Mouse (Mus musculus): ENCODE results near the gene Hist1h2ad. TPM values are rescaled to one million over a fixed set of nuclear protein-coding genes. Genes with fewer than 3 reads are reported as not detected.
"Not testable (repeated sequence)": the region's sequence is repeated elsewhere in the genome, so short reads cannot be mapped to it uniquely, and the experiment has no call there.

The Hist1h2ad gene
- polyA plus RNA-seq, 1 experiment from 2014 or later, result 1.6 TPM

- under 1% methylated on average over 54 of the region's 54 CpGs for WGBS
- peak; percentile 86 for ATAC-seq (replicated peaks; ENCODE audit: insufficient number of reproducible peaks, insufficient read depth, low FRiP score, low read depth)
- H3K9me3 ChIP-seq (replicated peaks), result no peaks in the 10 kb centered on the region
These were observed 19.0 kb upstream of the Hist1h2ad start for GRCm38 (mm10) chr13:23554925-23555838.

GRCm38 (mm10) chr13:23555839-23556416 lies 18.3 kb upstream of the Hist1h2ad start:
- Histone ChIP-seq H3K9me3 (replicated peaks) (no peaks in the 10 kb centered on the region), H3K27me3 (no peaks in the 10 kb centered on the region), H3K27ac (peak overlapping the region; percentile 97), H3K9ac (peak overlapping the region; percentile 86), H3K36me3 (no peaks in the 10 kb centered on the region), H3K4me2 (peak overlapping the region; percentile 95), H3K4me3 (peak overlapping the region; percentile 59), H3K4me1 (replicated peaks) (peaks cover 18% of the 10 kb centered on the region)
- WGBS, result under 1% methylated on average over 18 of the region's 18 CpGs
- ATAC-seq (replicated peaks; ENCODE audit: insufficient number of reproducible peaks, insufficient read depth, low FRiP score, low read depth), result peak; percentile 75

More at GRCm38 (mm10) chr13:23554925-23555838, 19.0 kb upstream of the Hist1h2ad start:
- Histone ChIP-seq H3K36me3 (no peaks in the 10 kb centered on the region), H3K4me3 (peak overlapping the region; percentile 59), H3K27me3 (no peaks in the 10 kb centered on the region), H3K4me1 (replicated peaks) (peaks cover 21% of the 10 kb centered on the region), H3K9ac (peak overlapping the region; percentile 86), H3K4me2 (peak overlapping the region; percentile 95), H3K27ac (peak overlapping the region; percentile 97)

- Histone ChIP-seq H3K36me3 (no peaks in the 10 kb centered on the region), H3K9ac (no peak overlapping the region), H3K4me3 (0 out of 2 replicates have a peak overlapping the region, but pooled peaks have one; percentile 4), H3K4me2 (peak overlapping the region; percentile 95; the same call in 1 of the 2 replicates), H3K27ac (peak overlapping the region; percentile 97; the same call in 1 of the 2 replicates), H3K9me3 (replicated peaks) (no peaks in the 10 kb centered on the region), H3K27me3 (no peaks in the 10 kb centered on the region), H3K4me1 (replicated peaks) (peaks cover 16% of the 10 kb centered on the region)
- 73% methylated on average over 3 of the region's 3 CpGs for WGBS
- no peak for ATAC-seq (replicated peaks; ENCODE audit: insufficient number of reproducible peaks, insufficient read depth, low FRiP score, low read depth)
These were observed 17.3 kb upstream of the Hist1h2ad start for GRCm38 (mm10) chr13:23556906-23557305.

GRCm38 (mm10) chr13:23560699-23561098 lies 13.5 kb upstream of the Hist1h2ad start:
- not testable (repeated sequence) for H3K27me3 ChIP-seq; H3K4me3 ChIP-seq; H3K27ac ChIP-seq; ATAC-seq (replicated peaks; ENCODE audit: insufficient number of reproducible peaks, insufficient read depth, low FRiP score, low read depth); H3K4me1 ChIP-seq (replicated peaks); H3K9me3 ChIP-seq (replicated peaks); H3K36me3 ChIP-seq
- Histone ChIP-seq H3K9ac (peak overlapping the region; percentile 14; the same call in 1 of the 2 replicates), H3K4me2 (peak overlapping the region; percentile 32; the same call in 1 of the 2 replicates)
- WGBS, result 40% methylated on average over 2 of the region's 2 CpGs

GRCm38 (mm10) chr13:23561531-23561882 lies 12.7 kb upstream of the Hist1h2ad start:
- H3K9me3 ChIP-seq (replicated peaks); H3K27me3 ChIP-seq; H3K36me3 ChIP-seq; ATAC-seq (replicated peaks; ENCODE audit: insufficient number of reproducible peaks, insufficient read depth, low FRiP score, low read depth); H3K4me1 ChIP-seq (replicated peaks): not testable (repeated sequence)
- 0% methylated on average over 2 of the region's 5 CpGs for WGBS
- peak overlapping the region; percentile 58 for H3K4me3 ChIP-seq
- peak overlapping the region; percentile 59; the same call in 1 of the 2 replicates for H3K9ac ChIP-seq
- peak overlapping the region; percentile 94 for H3K27ac ChIP-seq
- peak overlapping the region; percentile 66 for H3K4me2 ChIP-seq

- peak; percentile 91 for ATAC-seq (replicated peaks; ENCODE audit: insufficient number of reproducible peaks, insufficient read depth, low FRiP score, low read depth)
- H3K4me2 ChIP-seq, result peak within 1 kb of the TSS; percentile 66
- peak within 1 kb of the TSS; percentile 59 for H3K9ac ChIP-seq
- not testable (repeated sequence) for H3K36me3 ChIP-seq; H3K27me3 ChIP-seq; H3K9me3 ChIP-seq (replicated peaks); H3K4me1 ChIP-seq (replicated peaks)
- H3K4me3 ChIP-seq, result peak within 1 kb of the TSS; percentile 58
- H3K27ac ChIP-seq, result peak within 1 kb of the TSS; percentile 94
- WGBS, result under 1% methylated on average over 53 of the region's 67 CpGs
These were observed 12.1 kb upstream of the Hist1h2ad start, which contains the start of gene Hist1h3e for GRCm38 (mm10) chr13:23561883-23562659. Gene Hist1h3e, minus strand, starts transcription at chr13:23562369.

GRCm38 (mm10) chr13:23562699-23563462 lies 11.3 kb upstream of the Hist1h2ad start:
- peak; percentile 36 for ATAC-seq (replicated peaks; ENCODE audit: insufficient number of reproducible peaks, insufficient read depth, low FRiP score, low read depth)
- Histone ChIP-seq H3K4me2 (peak overlapping the region; percentile 66), H3K9me3 (replicated peaks) (no peaks in the 10 kb centered on the region), H3K4me3 (peak overlapping the region; percentile 58), H3K4me1 (replicated peaks) (peaks cover 2% of the 10 kb centered on the region; the same call in 1 of the 2 replicates), H3K27me3 (no peaks in the 10 kb centered on the region), H3K36me3 (no peaks in the 10 kb centered on the region), H3K27ac (peak overlapping the region; percentile 94), H3K9ac (peak overlapping the region; percentile 57)
- WGBS, result 3% methylated on average over 18 of the region's 18 CpGs

GRCm38 (mm10) chr13:23564482-23564881 lies 9.7 kb upstream of the Hist1h2ad start:
- Histone ChIP-seq H3K9me3 (replicated peaks) (no peaks in the 10 kb centered on the region), H3K27me3 (no peaks in the 10 kb centered on the region), H3K36me3 (no peaks in the 10 kb centered on the region), H3K4me3 (no peak overlapping the region), H3K9ac (no peak overlapping the region), H3K27ac (no peak overlapping the region), H3K4me1 (replicated peaks) (peaks cover 2% of the 10 kb centered on the region; the same call in 1 of the 2 replicates), H3K4me2 (no peak overlapping the region)
- 82% methylated on average over 2 of the region's 2 CpGs for WGBS
- no peak for ATAC-seq (replicated peaks; ENCODE audit: insufficient number of reproducible peaks, insufficient read depth, low FRiP score, low read depth)

- H3K27ac ChIP-seq, result peak overlapping the region; percentile 97
- H3K4me3 ChIP-seq, result peak overlapping the region; percentile 54
- ATAC-seq (replicated peaks; ENCODE audit: insufficient number of reproducible peaks, insufficient read depth, low FRiP score, low read depth), result 0 out of 2 replicates have a peak, but pooled peaks have one; percentile 4
- 2% methylated on average over 27 of the region's 41 CpGs for WGBS
- H3K9me3 ChIP-seq (replicated peaks); H3K36me3 ChIP-seq; H3K27me3 ChIP-seq: not testable (repeated sequence)
- H3K4me2 ChIP-seq, result peak overlapping the region; percentile 73
- peak overlapping the region; percentile 53 for H3K9ac ChIP-seq
- peaks cover 26% of the 10 kb centered on the region for H3K4me1 ChIP-seq (replicated peaks)
These were observed 3.7 kb upstream of the Hist1h2ad start for GRCm38 (mm10) chr13:23570261-23571021.

- H3K4me3 ChIP-seq, result peak within 1 kb of the TSS; percentile 54
- peaks cover 28% of the 10 kb centered on the region for H3K4me1 ChIP-seq (replicated peaks)
- no peaks in the 10 kb centered on the region for H3K36me3 ChIP-seq
- under 1% methylated on average over 18 of the region's 18 CpGs for WGBS
- ATAC-seq (replicated peaks; ENCODE audit: insufficient number of reproducible peaks, insufficient read depth, low FRiP score, low read depth), result peak; percentile 86
- H3K27me3 ChIP-seq, result no peaks in the 10 kb centered on the region
- peak within 1 kb of the TSS; percentile 73 for H3K4me2 ChIP-seq
- H3K27ac ChIP-seq, result peak within 1 kb of the TSS; percentile 97
- no peaks in the 10 kb centered on the region for H3K9me3 ChIP-seq (replicated peaks)
- peak within 1 kb of the TSS; percentile 58 for H3K9ac ChIP-seq
These were observed 3.1 kb upstream of the Hist1h2ad start, which contains the start of the genes Hist1h2ae and Hist1h2bg for GRCm38 (mm10) chr13:23571022-23571503. Gene Hist1h2ae, minus strand, starts transcription at chr13:23571220. Gene Hist1h2bg, plus strand, starts transcription at chr13:23571396.

All from heart, embryonic 15.5 days (tissue).